Mouse (Mus musculus) CD8-positive naive resting alpha-beta T cell, adult 2 months (primary cell): Measurements from ENCODE around the gene Trex2.

ENCODE experiments used
- DNase-seq, 2 experiments: peaks; one replicate each; pipeline ENCODE4 v3.0.0; 2022; ENCODE audit warnings: low read depth in 2 of 2, low spot score in 2 of 2

Trex2 gene

DNA sequence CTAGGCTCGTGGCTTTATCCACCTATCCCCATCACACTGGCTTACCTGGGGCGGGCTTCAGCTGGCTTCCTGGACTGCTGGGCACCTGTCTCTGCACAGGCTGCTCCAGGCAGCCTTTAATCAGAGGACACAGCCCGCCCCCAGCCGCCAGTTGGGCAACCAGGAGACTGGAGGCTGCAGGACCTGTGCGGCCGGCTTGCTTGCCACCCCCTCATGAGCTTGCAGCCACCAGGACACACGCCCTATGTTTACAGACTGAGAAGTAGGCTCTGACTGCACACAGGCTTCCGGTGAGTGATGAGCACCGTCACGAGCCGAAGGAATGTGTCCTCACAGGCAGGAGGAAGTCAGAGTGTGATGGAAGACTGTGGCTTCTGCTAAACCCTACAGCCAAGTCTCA lies at the start of gene Trex2:
Trex2 (minus strand) TSS at position 93 of the 400 bp plus-strand sequence.
- DNase-seq = no peak

DNA sequence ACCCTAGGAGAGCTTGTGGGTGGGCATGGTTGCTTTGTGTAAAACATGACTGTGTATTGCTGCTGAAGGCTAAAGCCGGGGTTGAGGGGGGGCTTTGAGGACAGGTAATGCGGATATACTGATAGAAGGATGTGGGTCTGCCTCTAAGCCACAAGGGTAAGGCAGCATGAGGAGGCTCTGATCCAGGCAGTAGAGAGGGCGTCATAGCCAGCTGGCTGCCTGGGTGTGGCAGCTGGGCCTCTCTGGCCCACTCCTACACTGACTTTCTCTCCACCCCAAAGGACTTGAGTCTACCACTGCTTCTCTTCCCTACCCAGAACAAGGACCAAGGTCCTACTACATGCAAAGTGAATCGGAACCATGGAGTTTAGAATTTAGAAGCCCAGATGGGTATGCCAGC lies 49.7 kb upstream of the Trex2 start:
- DNase-seq = no peak

DNA sequence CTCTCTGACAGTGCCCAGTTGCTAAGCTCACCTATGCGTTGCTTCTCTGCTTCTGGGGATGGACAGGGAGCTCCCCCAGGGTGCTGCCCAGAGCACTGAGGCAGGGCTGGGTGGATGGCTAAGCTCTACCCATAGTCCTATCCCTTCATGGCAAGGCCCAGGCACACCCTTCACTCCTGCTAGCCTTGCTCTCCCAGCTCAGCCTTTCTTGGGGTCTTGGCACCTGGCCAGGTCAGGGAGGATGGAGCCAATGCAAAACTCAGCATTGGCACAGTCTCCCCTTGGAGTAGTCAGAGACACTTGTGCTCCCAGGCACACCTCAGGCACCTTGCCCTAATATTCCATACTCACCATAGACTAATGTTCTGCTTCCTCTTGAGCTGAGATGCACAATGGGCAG lies 48.9 kb upstream of the Trex2 start:
- DNase-seq = no peak

DNA sequence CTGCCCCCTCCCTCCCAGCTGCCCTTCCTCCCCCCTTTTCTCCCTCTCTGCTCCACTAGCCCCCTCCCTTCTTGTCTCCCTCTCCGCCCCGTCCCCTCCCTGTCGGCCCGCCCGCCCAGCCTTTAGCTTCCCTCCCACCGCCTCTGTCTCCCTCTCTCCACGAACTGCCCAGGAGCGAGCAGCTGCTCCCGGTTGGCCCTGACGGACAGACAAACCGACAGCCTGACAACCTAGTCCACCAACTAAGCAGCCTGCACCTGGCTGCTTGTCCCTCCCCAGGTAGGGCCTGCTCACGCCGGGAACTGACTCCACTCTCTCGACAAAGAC lies 48.3 kb upstream of the Trex2 start, which contains the start of gene Bgn:
Bgn (plus strand) TSS at position 119 of the 327 bp plus-strand sequence.
- DNase-seq = no peak

DNA sequence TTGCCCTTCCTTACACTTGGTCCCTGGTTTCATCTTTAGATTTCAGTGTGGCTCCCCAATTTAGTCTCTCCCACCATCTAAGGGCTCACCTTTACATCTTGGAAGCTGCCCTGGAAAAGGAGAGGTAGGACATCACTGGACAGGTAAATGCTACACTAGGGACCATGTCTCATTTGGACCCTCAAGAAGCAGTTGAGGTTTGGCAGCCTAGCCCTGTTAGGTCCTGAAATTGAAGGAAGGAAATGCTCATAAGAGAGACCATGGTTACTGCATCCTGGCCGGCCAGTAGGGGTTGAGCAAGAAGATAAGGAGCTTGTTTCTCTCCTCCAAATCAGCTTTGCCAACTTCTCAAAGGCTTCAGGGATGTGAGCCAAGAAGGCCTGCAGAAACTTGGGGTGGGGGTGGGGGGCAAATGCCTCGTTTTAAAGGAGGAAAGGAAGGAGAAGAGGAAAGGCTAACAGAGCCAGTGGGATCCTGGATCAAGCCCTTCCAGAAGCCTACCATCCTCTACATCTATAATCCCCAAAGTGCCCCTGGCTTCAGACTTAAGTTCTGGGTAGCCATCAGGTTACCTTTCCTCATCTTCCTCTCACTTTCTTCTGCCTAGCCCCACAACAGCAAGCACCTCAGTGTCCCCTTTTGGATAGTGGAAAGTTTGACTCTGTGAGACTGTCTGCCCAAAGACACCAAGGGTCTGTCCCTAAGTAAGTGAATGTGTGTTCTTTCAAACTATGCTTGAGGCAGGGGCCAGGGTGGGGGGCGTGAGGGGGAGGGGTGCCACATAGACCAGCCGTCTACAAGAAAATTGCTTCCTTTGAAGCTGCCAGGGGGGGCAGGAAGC lies 47.7 kb upstream of the Trex2 start:
- no peak for DNase-seq

DNA sequence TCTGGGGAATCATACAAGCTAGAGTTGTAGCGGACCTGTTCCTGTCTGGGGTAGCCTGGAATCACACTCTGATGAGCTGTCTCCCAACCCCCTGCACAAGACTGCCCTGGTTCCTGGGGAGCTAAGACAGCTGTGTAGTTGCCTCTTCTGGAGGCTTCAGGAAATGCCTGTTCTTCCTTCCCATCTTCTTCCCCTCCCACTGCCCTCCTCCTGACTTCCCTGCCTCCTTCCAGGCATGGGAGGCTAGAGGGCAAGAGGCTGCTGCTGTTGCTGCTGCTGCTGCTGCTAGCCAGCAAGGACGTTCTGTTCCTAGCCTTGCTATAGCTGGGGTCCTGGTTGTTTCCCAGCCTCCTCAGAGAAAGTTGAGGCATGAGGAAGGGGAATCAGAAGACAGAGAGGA lies 45.2 kb upstream of the Trex2 start:
- no peak for DNase-seq

DNA sequence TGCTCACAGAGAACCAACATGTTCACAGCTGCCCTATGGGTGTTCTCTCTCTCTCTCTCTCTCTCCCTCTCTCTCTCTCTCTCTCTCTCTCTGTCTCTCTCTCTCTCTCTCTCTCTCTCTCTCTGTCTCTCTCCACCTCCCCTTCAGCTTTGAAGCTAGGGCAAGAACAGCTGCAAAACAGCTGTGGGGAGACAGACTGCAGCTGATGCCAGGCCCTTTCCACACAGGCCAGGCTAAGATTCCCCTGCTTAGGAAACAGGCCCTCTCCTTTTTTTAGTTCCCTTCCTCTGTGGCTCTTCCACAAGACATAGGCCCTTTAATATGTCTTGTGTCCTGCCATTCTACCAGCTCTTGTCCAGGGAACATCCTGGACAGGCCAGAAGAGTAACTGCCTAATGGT lies 44.5 kb upstream of the Trex2 start:
- no peak for DNase-seq

DNA sequence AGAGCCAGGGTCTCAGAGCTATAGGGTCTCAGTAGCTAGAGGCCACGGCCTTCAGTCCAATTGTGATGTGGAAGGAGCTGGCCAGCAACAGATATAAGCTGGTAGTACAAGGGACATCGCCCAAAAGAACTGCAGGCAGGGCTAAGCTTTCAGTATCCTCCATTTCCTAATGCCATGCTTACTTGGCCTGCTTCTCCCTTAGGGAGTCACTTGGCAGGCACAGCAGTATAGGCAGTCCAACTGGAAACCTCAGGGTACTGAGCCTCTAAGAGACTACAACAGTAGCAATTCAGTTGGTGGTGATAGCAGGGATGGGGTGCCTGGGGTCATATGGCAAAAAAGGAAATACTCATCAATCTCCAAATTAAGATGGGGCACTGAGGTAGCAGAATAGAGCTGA lies 42.4 kb upstream of the Trex2 start:
- DNase-seq = no peak

DNA sequence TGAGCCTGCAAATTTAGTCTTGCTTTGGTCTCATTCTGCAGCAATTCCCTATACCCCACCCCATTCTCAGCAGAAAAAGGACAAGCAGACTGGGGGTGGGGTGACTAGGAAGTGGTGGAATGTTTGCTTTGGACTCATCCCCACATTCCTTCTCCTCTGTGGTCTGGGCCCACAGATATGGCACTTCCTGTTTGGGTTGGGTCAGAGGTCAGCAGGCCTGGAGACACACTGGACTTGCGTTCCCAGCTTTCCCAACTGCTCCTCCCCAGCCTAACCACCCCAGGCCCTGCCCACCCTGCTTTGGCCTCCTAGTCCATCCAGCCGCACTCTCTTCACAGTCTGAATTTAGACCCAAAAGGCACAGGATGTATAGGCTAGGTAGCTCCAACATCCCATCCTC lies 41.5 kb upstream of the Trex2 start:
- no peak for DNase-seq

DNA sequence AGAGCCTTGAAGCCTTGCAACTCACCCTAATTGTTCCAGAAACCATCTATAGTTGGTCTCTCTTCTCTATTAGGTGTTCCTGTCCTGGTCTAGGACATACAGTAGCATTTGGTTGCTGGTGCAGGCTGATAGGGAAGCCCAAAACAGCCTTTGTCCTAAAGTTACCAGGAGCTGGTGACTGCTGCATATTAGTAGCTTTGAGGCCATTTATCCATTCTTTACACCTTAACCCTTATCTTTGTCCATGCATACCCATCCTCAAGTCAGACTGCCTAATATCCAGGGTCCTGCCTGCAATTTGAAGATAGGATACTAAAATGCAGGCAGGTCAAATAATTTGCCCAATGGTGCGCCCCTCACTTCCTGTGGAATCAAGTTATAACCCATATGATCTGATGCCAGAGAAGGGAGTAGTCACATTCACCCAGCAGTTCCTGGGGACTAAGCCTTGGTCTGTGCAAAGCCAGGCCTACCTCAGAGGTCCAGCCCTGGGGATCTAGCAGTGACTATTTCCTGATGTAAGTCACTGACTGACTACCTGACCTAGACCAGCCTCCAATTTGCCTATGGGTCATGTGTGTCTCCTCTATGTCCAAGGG lies 40.6 kb upstream of the Trex2 start:
- no peak for DNase-seq

DNA sequence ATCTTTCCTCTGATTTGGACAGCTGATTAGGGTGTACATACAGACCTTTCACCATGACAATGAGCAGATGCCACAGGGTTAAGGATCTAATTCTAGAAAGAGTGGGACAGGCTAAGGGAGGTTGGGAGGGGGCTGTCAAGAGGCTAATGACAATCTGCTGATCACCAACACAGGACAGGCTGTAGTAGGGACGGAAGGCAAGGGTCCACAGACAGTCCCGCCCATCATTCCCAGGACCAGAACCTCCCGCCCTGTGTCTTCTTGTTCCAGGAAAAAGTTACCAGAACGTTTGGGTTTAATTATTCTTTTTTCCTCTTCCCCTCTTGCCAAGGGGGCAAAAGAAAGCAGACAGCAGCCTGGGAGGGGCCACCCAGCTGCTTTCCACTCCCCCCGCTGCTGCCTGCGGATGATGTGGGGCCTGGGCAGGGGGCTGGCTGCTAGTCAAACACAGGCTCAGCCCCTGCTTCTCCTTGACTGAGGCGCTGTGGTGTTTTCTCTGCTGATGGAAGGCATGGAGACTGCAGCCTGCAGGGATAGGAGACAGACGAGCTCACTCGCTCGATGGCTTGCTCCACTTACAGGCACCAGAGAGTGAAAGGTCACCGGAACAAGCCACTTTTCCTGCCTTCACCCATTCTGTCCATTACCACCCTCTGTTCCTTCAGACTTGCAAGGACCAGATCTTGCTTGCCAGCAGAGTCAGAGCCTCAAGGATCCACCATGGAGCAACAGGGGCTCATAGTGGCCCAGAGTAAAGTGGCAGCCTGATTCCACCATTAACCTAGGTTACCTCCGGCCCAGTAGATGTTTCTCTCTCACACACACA lies 39.4 kb upstream of the Trex2 start:
- no peak for DNase-seq

DNA sequence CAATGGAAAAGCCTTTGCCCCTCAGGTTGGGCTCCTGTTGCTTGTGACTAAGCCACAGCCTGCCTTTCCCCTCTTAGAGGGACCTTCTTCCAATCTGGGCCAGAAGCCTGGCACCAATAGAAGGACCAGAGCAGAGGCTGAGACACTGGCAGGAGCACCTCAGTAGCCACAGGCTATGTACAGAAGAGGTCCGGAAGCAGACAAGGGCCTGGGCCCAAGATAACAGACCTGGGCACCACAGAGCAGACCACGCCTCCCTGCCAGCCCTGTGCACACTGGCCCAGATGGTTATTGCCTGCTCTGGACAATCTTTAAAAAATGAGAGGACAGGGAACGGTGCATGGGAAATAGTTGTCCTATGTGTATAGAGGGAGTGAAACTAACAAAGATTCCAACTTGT lies 36.6 kb upstream of the Trex2 start:
- no peak for DNase-seq

DNA sequence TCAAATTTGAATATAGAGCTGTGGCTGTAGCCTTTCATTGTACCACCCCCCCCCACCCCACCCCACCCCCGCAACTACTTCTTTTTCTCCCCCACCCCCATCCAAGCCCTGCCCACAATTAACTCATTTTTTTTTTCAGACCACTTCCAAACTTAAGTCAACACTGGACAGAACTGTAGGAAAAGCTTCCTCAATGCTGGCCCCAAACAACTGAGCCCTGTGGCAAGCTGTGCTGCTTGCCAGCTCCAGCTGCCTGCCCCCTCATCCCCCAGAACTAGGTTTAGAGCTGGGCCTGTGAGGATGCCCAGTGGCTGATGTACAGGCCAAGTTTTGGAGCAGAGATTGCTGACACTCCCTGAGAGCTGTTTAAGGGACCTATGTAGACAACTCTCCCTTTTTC lies 33.6 kb upstream of the Trex2 start:
- no peak for DNase-seq

DNA sequence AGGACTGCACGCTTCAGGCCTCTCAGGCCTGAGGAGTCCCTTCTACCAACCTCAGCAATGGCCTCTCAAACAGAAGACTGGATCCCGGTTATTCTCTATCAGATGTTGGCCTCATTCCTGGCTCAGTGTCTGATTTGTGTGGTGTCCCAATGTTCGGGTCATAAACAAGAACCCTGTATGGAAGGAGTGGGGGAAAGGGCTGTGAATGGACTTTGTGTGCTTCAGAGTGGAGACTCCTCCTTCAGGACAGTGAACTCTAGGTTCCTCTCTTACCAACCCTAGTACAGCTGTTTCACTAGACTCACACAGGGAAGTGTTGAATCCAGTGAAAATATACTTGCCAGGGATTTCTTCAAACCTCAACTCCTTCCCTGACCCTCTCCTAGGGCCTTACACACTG lies 33.2 kb upstream of the Trex2 start:
- no peak for DNase-seq

DNA sequence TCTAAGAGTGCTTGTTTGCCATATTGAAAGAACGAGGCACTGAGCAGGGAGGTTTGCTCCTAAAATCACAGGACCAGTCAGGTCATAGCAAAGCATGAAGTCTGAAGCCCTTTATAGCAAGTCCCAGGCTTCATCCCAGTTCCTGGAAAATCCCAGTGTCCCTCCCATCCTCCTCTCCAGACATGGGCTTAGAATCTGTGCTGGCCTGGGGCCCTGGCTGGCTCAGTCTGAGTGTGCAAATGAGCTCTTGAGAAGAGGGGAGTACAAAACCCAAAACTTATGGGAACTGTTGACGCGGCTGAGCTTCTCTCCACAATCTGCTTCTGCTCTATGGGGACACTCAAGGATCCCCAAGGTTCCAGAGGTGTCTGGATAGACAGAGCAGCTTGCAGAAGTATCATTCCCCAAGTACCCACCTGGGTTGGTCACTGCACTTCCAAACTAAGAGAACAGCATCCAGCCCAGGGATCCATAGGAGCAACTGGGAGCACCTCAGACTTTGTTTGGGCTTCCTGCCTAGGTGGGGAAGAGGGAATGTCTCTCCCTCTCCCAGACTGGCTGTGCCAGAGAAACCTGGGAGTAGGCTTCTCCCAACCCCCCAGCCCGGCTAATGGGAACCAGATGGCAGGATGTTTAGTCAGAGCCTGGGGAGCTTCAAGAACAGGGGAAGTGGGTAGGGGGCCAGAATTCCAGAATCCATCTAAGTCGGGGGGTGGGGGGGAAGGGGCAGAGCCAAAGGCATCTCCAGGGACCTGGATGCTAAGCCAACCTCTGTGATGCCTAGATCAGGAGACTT lies 32.5 kb upstream of the Trex2 start:
- no peak for DNase-seq

DNA sequence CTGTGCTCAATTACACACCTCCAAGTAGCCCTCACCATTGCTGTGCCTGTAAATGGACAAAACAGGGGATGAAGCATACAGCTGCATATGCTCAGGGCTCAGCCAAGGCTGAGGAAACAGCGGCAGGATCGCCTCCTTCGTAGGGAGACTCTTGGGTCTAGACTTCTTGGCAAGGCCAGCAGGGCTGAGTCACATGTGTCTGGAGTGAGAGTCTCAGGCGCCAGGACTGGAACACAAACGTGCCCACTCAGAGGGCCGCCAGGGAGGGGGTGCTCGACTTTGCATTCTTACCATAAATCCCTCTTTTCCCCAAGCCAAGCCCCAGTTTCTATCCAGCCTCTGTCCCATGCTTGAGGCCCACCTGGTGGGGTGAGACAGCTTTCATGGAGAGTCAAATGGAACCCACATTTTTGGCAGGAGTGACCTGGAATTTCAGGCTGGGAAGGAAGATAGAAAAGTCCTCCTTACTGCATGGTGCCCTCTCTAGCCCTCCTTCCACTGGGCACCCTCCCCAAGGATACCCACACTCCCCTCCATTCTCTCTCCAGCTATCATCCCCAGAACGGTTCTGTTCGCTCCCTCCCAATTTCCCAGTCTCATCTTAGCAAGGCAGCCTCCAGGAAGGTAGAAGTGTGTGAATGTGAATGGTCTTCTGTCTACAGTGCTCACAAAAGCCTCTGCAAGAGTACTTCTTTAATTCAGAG lies 30.5 kb upstream of the Trex2 start:
- no peak for DNase-seq

DNA sequence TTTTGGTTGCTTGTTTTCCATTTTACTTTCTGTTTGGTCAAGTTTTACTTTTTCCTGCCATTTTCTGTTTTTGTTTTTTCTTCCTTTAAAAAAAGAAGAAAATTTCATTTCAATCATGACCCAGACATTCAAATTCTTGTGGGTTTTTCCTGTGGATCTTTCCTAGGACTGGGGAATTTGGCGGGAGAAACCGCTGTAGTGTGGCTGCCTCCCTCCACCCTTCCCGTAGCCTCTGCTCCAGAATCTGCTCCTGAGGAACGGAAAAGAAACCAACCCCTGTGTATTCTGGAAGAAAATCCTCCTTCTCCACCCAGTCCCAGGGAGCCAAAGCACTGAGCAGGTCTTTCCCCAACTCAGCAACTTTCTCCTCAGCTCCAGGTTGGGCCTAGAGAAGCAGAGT lies 25.6 kb upstream of the Trex2 start:
- no peak for DNase-seq

DNA sequence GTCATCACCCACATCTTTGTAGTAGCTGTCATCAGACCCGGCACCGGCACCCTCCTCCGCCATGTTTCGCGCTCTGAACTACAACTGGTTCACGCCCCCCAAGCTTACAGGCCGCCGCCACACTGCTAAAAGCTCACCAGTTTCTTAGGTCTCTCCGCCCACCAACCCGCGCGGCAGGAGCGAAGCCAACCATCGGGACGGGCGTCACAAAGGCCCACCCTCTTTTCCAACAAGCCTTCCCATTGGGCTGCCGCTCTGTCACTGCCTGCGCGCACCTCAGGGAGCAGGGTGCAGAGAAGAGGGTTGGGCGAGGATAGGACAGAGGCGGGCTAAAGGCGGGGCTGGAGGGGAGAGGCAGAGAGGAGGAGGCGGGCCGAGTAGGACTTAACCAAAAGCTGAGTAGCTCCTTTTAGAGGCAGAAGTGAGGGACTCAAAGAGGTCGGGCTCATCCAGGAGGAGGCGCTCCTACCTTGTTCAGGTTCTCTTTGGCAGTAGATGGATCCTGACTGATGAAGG lies 23.8 kb upstream of the Trex2 start, which contains the start of gene Haus7:
Haus7 (minus strand) TSS at position 168 of the 516 bp plus-strand sequence.
- DNase-seq = peak; percentile 86 to 88

DNA sequence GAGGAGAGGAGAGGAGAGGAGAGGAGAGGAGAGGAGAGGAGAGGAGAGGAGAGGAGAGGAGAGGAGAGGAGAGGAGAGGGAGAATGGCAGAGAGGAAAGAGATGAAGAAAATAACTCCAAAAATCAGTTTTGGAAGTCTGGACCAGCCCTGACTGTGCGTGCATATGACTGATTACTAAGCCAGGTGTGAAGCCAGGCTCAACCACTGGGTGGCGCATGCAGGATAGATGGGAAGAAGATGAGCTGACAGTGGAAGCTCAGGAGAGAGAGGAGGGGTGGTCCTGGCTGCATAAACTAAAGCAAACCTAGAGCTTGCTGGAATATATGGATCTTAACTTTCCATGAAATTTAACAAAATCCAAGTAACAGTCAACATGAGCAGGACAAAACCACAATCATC lies 16.8 kb upstream of the Trex2 start:
- peak; percentile 17 to 55 for DNase-seq

DNA sequence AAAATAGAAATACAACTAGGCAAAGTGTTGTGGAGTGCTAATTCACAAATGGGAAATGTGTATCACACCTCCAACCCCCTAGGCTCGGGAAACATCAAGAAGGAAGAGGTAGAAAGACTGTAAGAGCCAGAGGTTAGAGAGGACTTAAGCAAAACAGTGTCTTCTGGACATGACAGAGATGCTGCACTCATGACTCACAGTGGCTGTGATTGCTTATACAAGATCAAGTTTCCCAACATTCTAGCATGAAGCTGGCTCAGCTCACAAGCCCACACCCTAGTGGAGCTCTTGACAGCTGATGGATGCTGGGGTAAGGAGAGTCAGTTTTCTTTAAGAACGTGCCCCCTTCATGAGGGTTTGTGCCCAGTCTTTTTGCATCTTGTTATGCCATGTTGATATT lies 6.3 kb upstream of the Trex2 start:
- no peak for DNase-seq
